ENCODE assay signal across 1 mouse cellular context in the genomic region with DNA sequence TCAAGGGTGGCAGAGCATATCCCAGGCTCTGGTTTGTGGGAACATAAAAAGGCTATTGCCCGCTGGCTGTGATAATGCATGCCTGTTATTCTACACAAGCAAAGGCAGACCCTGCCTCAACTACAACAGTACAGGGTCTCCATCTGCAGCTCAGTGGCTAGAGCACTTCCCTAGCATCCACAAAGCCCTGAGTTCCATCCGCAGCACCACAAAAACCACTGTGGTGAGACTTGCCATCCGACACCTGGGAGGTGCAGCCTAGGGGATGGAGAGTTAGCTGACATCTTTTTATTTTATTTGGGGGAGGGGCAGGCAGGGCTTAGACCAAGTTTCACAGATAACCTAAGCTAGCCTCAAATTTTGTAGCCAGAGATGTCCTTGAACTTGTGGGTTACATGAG.
TF ChIP-seq lines count a peak whose summit lies in the region.

No protein-coding gene starts in this region.

TF ChIP-seq in myocyte, 11 proteins besides CTCF, POLR2A, EP300 and RAD21 (continued from another document):
- TF ChIP-seq MYOD1 (IDR thresholded peaks at IDR 0.05; ENCODE audit: control insufficient read depth in 1 of 3, insufficient read length in 2 of 3, low read depth in 2 of 3) (no peak), POLR2AphosphoS2 (IDR thresholded peaks at IDR 0.05; ENCODE audit: insufficient read length, low read depth) (no peak), TCF12 (IDR thresholded peaks at IDR 0.05; ENCODE audit: insufficient read depth, poor library complexity, severe bottlenecking) (no peak), TCF3 (IDR thresholded peaks at IDR 0.05; ENCODE audit: insufficient read length, low read depth) (no peak), CEBPB (IDR thresholded peaks at IDR 0.05; ENCODE audit: insufficient read depth, poor library complexity, severe bottlenecking) (no peak), REST (IDR thresholded peaks at IDR 0.05; ENCODE audit: insufficient read depth, insufficient read length) (no peak), MAX (IDR thresholded peaks at IDR 0.05; ENCODE audit: low read depth) (no peak), E2F4 (IDR thresholded peaks at IDR 0.05; ENCODE audit: insufficient read depth) (no peak), MYOG (IDR thresholded peaks at IDR 0.05; ENCODE audit: control insufficient read depth in 1 of 3, insufficient read depth in 1 of 3, insufficient read length in 2 of 3, low read depth in 2 of 3) (no peak), SRF (IDR thresholded peaks at IDR 0.05; ENCODE audit: control insufficient read depth, insufficient read length, low read depth) (no peak)
